In the genomic region with DNA sequence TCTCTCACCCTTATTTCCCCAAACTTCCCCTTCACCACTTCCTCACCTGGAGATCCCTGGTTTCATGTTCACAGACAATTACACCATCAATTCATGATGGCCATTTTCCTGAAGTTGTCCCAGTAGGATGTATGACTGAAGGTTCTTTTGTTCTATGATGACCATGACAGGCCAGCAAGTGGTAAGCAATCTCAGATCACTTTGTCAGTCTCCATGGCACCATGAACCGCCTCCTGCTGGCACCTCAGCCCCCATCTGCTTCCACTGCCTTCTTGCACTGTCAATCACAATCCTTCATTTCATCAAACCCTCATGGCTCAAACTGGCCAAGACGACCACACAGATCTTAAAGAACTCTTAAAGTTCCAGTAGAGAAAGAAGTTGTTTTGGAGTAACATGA, we compare ENCODE assay signal across 15 mouse cellular contexts.
"Had no signal": no experiment of that assay in that cellular context is flagged by ENCODE, and none has a peak within 500 bp of the region (broad histone marks: within the 10 kb centered on the region; RNA-seq: fewer than 3 reads in every experiment).

No protein-coding gene starts in this region.

- H3K4me2 ChIP-seq: neural tube, embryonic 15.5 days; stomach, embryonic 15.5 days had no signal

- H3K36me3 ChIP-seq: neural tube, embryonic 15.5 days; stomach, embryonic 15.5 days had no signal

- H3K27ac ChIP-seq: neural tube, embryonic 15.5 days; stomach, embryonic 15.5 days; stomach, postnatal 0 days had no signal

- H3K27me3 ChIP-seq: neural tube, embryonic 15.5 days; stomach, embryonic 15.5 days had no signal

- H3K9me3 ChIP-seq: neural tube, embryonic 15.5 days; stomach, embryonic 15.5 days had no signal

- H3K4me3 ChIP-seq: neural tube, embryonic 15.5 days; stomach, embryonic 15.5 days had no signal

- DNase-seq: retina, postnatal 1 day; right cerebral cortex, adult 18-20 months; right cerebral cortex, postnatal 14 days; right cerebral cortex, postnatal 25 days; right cerebral cortex, postnatal 4 days; spleen, adult 18-20 months; thymus, adult 18-20 months; thymus, adult 2 months; thymus, postnatal 14 days; thymus, postnatal 25 days; thymus, postnatal 36 days; thymus, postnatal 4 days had no signal

- H3K9ac ChIP-seq: neural tube, embryonic 15.5 days; stomach, embryonic 15.5 days had no signal

- H3K4me1 ChIP-seq: stomach, embryonic 15.5 days had no signal
